Mouse (Mus musculus): ENCODE data around the gene Dpf2. TPM values are rescaled to one million over a fixed set of nuclear protein-coding genes. Genes with fewer than 3 reads are reported as not detected.
A peak's percentile ranks its signal among the peaks of the same experiment; 100 is the strongest.

Gene Dpf2
- polyA plus RNA-seq, 2 experiments = 143 to 179 TPM

GRCm38 (mm10) chr19:5940173-5940572, 27.4 kb upstream of the Dpf2 start:
- 51% methylated on average over 4 of the region's 4 CpGs for WGBS
- ATAC-seq (ENCODE audit: low FRiP score, low read depth) (peak; percentile 76), DNase-seq (ENCODE audit: low spot score) (peak; percentile 86)

GRCm38 (mm10) chr19:5939715-5940114, 26.9 kb upstream of the Dpf2 start:
- H3K4me2 ChIP-seq (replicated peaks; ENCODE audit: low read depth, low read length, severe bottlenecking) = no peak overlapping the region
- H3K9ac ChIP-seq (ENCODE audit: low read depth, low read length, severe bottlenecking) = no peak overlapping the region
- 84% methylated on average over 5 of the region's 5 CpGs for WGBS
- H3K27me3 ChIP-seq (ENCODE audit: control insufficient read depth, insufficient read depth, low read length) = no peaks in the 10 kb centered on the region
- peaks cover 9% of the 10 kb centered on the region; the same call in 1 of the 2 replicates for H3K4me1 ChIP-seq (ENCODE audit: control insufficient read depth, insufficient read depth, low read length)
- H3K27ac ChIP-seq (replicated peaks; ENCODE audit: low read depth, low read length) = peak overlapping the region; percentile 39
- H3K36me3 ChIP-seq (ENCODE audit: control insufficient read depth, insufficient read depth, low read length) = peaks cover 40% of the 10 kb centered on the region
- TF ChIP-seq POLR2A (IDR thresholded peaks at IDR 0.05; ENCODE audit: borderline replicate concordance, extremely low read depth, insufficient read depth, insufficient read length) = no peak
- H3K9me3 ChIP-seq (ENCODE audit: control insufficient read depth, low read length) = no peaks in the 10 kb centered on the region
- DNase-seq (ENCODE audit: low spot score) (no peak), ATAC-seq (ENCODE audit: low FRiP score, low read depth) (no peak)
- H3K4me3 ChIP-seq (replicated peaks; ENCODE audit: low read length) = no peak overlapping the region

More at GRCm38 (mm10) chr19:5940173-5940572, 27.4 kb upstream of the Dpf2 start:
- H3K27ac ChIP-seq (replicated peaks; ENCODE audit: low read depth, low read length) = peak overlapping the region; percentile 56
- H3K4me2 ChIP-seq (replicated peaks; ENCODE audit: low read depth, low read length, severe bottlenecking) = no peak overlapping the region
- no peak overlapping the region for H3K9ac ChIP-seq (ENCODE audit: low read depth, low read length, severe bottlenecking)
- H3K4me1 ChIP-seq (ENCODE audit: control insufficient read depth, insufficient read depth, low read length) = peaks cover 6% of the 10 kb centered on the region; the same call in 1 of the 2 replicates
- no peak overlapping the region for H3K4me3 ChIP-seq (replicated peaks; ENCODE audit: low read length)
- no peak for TF ChIP-seq POLR2A (IDR thresholded peaks at IDR 0.05; ENCODE audit: borderline replicate concordance, extremely low read depth, insufficient read depth, insufficient read length)
- no peaks in the 10 kb centered on the region for H3K27me3 ChIP-seq (ENCODE audit: control insufficient read depth, insufficient read depth, low read length)
- H3K36me3 ChIP-seq (ENCODE audit: control insufficient read depth, insufficient read depth, low read length) = peaks cover 44% of the 10 kb centered on the region
- H3K9me3 ChIP-seq (ENCODE audit: control insufficient read depth, low read length) = no peaks in the 10 kb centered on the region

DNA sequence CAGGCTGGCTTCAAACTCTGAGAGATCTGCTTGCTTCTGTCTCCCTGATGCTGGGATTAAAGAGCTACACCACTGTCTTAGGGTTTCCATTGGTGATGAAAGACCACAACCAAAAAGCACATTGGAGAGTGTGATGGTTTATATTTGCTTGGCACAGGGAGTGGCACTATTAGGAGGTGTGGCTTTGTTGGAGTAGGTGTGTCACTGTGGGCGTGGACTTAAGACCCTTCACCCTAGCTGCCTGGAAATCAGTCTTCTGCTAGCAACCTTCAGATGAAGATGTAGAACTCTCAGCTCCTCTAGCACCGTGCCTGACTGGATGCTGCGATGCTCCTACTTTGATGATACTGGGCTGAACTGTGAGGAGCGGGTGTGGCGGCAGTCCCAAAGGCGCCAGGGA, 25.7 kb upstream of the Dpf2 start:
- Histone ChIP-seq H3K27me3 (ENCODE audit: control insufficient read depth, insufficient read depth, low read length) (no peaks in the 10 kb centered on the region), H3K9ac (ENCODE audit: low read depth, low read length, severe bottlenecking) (no peak overlapping the region), H3K27ac (replicated peaks; ENCODE audit: low read depth, low read length) (no peak overlapping the region), H3K4me1 (ENCODE audit: control insufficient read depth, insufficient read depth, low read length) (peaks cover 9% of the 10 kb centered on the region; the same call in 1 of the 2 replicates), H3K4me2 (replicated peaks; ENCODE audit: low read depth, low read length, severe bottlenecking) (no peak overlapping the region), H3K9me3 (ENCODE audit: control insufficient read depth, low read length) (no peaks in the 10 kb centered on the region), H3K4me3 (replicated peaks; ENCODE audit: low read length) (no peak overlapping the region), H3K36me3 (ENCODE audit: control insufficient read depth, insufficient read depth, low read length) (peaks cover 31% of the 10 kb centered on the region)
- DNase-seq (ENCODE audit: low spot score) (no peak), ATAC-seq (ENCODE audit: low FRiP score, low read depth) (no peak)
- WGBS = 88% methylated on average over 6 of the region's 6 CpGs
- TF ChIP-seq POLR2A (IDR thresholded peaks at IDR 0.05; ENCODE audit: borderline replicate concordance, extremely low read depth, insufficient read depth, insufficient read length) = no peak

DNA sequence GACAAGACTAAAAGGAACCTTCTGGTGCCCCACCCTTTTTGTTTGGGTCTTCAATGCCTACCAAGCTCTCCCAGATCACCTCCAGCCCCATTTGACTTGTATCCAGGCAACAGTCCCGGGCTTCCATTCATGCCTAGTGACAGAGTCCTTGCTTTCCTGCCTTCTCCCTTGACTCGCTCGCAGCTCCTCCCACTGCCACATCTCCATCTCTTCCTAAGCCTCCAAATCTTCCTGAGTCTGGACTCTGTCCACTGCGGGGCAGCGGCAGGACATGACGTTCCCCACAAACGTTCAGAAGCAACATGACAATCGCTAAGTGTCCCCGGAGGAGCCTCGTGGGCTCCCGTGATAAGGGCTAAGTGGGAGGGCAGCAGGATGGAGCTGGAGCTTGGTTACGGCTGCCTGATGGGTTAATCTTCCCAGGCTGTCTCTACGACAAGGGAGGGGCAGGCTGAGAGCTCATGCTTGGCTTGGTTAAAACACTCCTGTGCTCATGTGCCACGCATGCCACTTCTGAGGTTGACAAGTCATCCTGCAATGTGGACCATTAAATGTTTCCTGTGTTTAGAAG, 25.1 kb upstream of the Dpf2 start:
- 43% methylated on average over 14 of the region's 14 CpGs for WGBS
- peaks cover 9% of the 10 kb centered on the region; the same call in 1 of the 2 replicates for H3K4me1 ChIP-seq (ENCODE audit: control insufficient read depth, insufficient read depth, low read length)
- ATAC-seq (ENCODE audit: low FRiP score, low read depth) (no peak), DNase-seq (ENCODE audit: low spot score) (no peak)
- no peak overlapping the region for H3K9ac ChIP-seq (ENCODE audit: low read depth, low read length, severe bottlenecking)
- no peaks in the 10 kb centered on the region for H3K27me3 ChIP-seq (ENCODE audit: control insufficient read depth, insufficient read depth, low read length)
- no peak overlapping the region for H3K27ac ChIP-seq (replicated peaks; ENCODE audit: low read depth, low read length)
- peaks cover 26% of the 10 kb centered on the region for H3K36me3 ChIP-seq (ENCODE audit: control insufficient read depth, insufficient read depth, low read length)
- H3K4me3 ChIP-seq (replicated peaks; ENCODE audit: low read length) = no peak overlapping the region
- no peak for TF ChIP-seq POLR2A (IDR thresholded peaks at IDR 0.05; ENCODE audit: borderline replicate concordance, extremely low read depth, insufficient read depth, insufficient read length)
- H3K4me2 ChIP-seq (replicated peaks; ENCODE audit: low read depth, low read length, severe bottlenecking) = no peak overlapping the region
- no peaks in the 10 kb centered on the region for H3K9me3 ChIP-seq (ENCODE audit: control insufficient read depth, low read length)

GRCm38 (mm10) chr19:5937095-5937835, 24.5 kb upstream of the Dpf2 start:
- no peak overlapping the region for H3K27ac ChIP-seq (replicated peaks; ENCODE audit: low read depth, low read length)
- H3K27me3 ChIP-seq (ENCODE audit: control insufficient read depth, insufficient read depth, low read length) = no peaks in the 10 kb centered on the region
- H3K4me2 ChIP-seq (replicated peaks; ENCODE audit: low read depth, low read length, severe bottlenecking) = no peak overlapping the region
- no peak overlapping the region for H3K4me3 ChIP-seq (replicated peaks; ENCODE audit: low read length)
- H3K4me1 ChIP-seq (ENCODE audit: control insufficient read depth, insufficient read depth, low read length) = peaks cover 9% of the 10 kb centered on the region; the same call in 1 of the 2 replicates
- ATAC-seq (ENCODE audit: low FRiP score, low read depth) = no peak
- no peak for TF ChIP-seq POLR2A (IDR thresholded peaks at IDR 0.05; ENCODE audit: borderline replicate concordance, extremely low read depth, insufficient read depth, insufficient read length)
- 79% methylated on average over 21 of the region's 21 CpGs for WGBS
- no peak for DNase-seq (ENCODE audit: low spot score)
- no peak overlapping the region for H3K9ac ChIP-seq (ENCODE audit: low read depth, low read length, severe bottlenecking)
- no peaks in the 10 kb centered on the region for H3K9me3 ChIP-seq (ENCODE audit: control insufficient read depth, low read length)
- peaks cover 20% of the 10 kb centered on the region for H3K36me3 ChIP-seq (ENCODE audit: control insufficient read depth, insufficient read depth, low read length)

Measured in limb, embryonic 14.5 days (tissue).